Mouse (Mus musculus): Measurements from ENCODE around the gene Lgi4.

- TF ChIP-seq E2F4 (IDR thresholded peaks at IDR 0.05; ENCODE audit: insufficient read depth) (no peak), MYOD1 (IDR thresholded peaks at IDR 0.05; ENCODE audit: control insufficient read depth in 1 of 3, insufficient read length in 2 of 3, low read depth in 2 of 3) (no peak), POLR2A (IDR thresholded peaks at IDR 0.05; ENCODE audit: insufficient read length, low read depth) (no peak), TCF12 (IDR thresholded peaks at IDR 0.05; ENCODE audit: insufficient read depth, poor library complexity, severe bottlenecking) (no peak), POLR2AphosphoS2 (IDR thresholded peaks at IDR 0.05; ENCODE audit: insufficient read length, low read depth) (no peak), TCF3 (IDR thresholded peaks at IDR 0.05; ENCODE audit: insufficient read length, low read depth) (no peak), MAX (IDR thresholded peaks at IDR 0.05; ENCODE audit: low read depth) (no peak)
Observed at GRCm38 (mm10) chr7:31113800-31114199, 54.7 kb downstream of the Lgi4 start.
